Mouse (Mus musculus): ENCODE measurements around the gene Fbxo10.
"Not testable (repeated sequence)": the region's sequence is repeated elsewhere in the genome, so short reads cannot be mapped to it uniquely, and the experiment has no call there.

The Fbxo10 gene

GRCm38 (mm10) chr4:45000001-45000400, 84.4 kb downstream of the Fbxo10 start:
- no peak for DNase-seq (ENCODE audit: low read depth)

GRCm38 (mm10) chr4:44998071-44998470, 86.3 kb downstream of the Fbxo10 start:
- no peak for DNase-seq (ENCODE audit: low read depth)

- DNase-seq (ENCODE audit: low read depth) = no peak
Measured at GRCm38 (mm10) chr4:44994776-44995175, 89.6 kb downstream of the Fbxo10 start.

GRCm38 (mm10) chr4:44993847-44994246, 90.6 kb downstream of the Fbxo10 start:
- no peak for DNase-seq (ENCODE audit: low read depth)

- DNase-seq (ENCODE audit: low read depth) = not testable (repeated sequence)
Measured at GRCm38 (mm10) chr4:44993179-44993578, 91.2 kb downstream of the Fbxo10 start.

- not testable (repeated sequence) for DNase-seq (ENCODE audit: low read depth)
Measured at GRCm38 (mm10) chr4:44992330-44992729, 92.1 kb downstream of the Fbxo10 start.

- no peak for DNase-seq (ENCODE audit: low read depth)
Measured at GRCm38 (mm10) chr4:44990560-44990959, 93.8 kb downstream of the Fbxo10 start.
